ENCODE assay signal across 11 mouse cellular contexts in the genomic region with DNA sequence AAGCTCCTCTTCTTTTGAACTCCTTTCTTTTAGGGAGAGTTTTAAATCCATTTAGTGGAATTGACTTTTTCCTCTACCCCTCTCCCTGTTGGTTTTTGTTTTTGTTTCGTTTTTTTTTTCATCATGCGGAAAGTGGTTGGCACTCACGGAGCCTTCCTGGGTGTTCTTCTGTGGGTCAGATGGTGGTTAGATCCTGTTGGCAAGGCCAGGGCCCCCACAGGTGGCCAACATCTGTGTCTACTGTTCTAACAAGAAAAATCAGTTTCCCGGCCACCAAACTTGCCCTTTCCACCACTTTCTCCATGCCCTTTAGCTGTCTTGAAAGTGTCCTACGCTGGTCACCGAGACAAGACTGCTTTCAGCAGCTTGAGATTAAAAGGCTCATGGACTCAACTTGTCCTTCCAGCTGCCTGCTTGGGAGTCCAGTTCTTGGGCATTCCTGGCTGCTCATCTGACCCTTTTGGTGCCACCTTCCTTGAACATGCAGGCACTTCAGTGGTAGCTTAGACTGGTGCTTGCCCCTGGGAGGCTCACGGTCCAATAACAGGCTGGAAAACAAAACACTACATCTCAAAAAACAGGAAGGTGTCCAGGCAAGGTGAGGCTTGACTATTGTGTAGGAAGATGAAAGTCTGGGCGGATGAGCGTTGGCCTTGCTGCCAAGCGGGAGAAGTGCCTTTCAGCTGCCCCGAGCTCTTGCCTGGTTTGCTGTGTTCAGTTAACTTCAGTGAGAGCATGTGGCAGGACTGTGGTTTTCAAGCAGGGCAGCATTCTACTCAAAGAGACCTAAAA. TPM values are rescaled to one million over a fixed set of nuclear protein-coding genes. Genes with fewer than 3 reads are reported as not detected.
A peak's percentile ranks its signal among the peaks of the same experiment; 100 is the strongest.
DNase-seq lines count a peak whose midpoint lies in the region; ATAC-seq lines count a peak whose summit lies in the region.
"Had no signal": no experiment of that assay in that cellular context is flagged by ENCODE, and none has a peak within 500 bp of the region (broad histone marks: within the 10 kb centered on the region; RNA-seq: fewer than 3 reads in every experiment).

No protein-coding gene starts in this region.

- intact Hi-C loops in left cerebral cortex, postnatal 4 days (cut with DNase I), result no loop called here
- intact Hi-C loops in left cerebral cortex, postnatal 10 days (cut with DNase I), result no loop called here

- H3K27ac ChIP-seq in forebrain, embryonic 13.5 days, result peak overlapping the region; percentile 55
- H3K27ac ChIP-seq in forebrain, embryonic 11.5 days (ENCODE audit: low read depth, low read length), result no peak overlapping the region
- H3K27ac ChIP-seq in limb, embryonic 13.5 days, result peak overlapping the region; percentile 55; the same call in 1 of the 2 replicates
- H3K27ac ChIP-seq: neural tube, embryonic 12.5 days had no signal

- ATAC-seq in forebrain, embryonic 13.5 days, result no peak
- no peak for ATAC-seq in forebrain, embryonic 11.5 days (replicated peaks; ENCODE audit: low FRiP score)
- no peak for ATAC-seq in limb, embryonic 13.5 days (ENCODE audit: low FRiP score, low read depth)
- ATAC-seq in granulocyte monocyte progenitor cell, adult 5-6 weeks (replicated peaks; ENCODE audit: poor library complexity, severe bottlenecking), result no peak

- no peak overlapping the region for H3K4me3 ChIP-seq in forebrain, embryonic 13.5 days
- no peak overlapping the region for H3K4me3 ChIP-seq in forebrain, embryonic 11.5 days (ENCODE audit: low read depth, low read length)
- H3K4me3 ChIP-seq in limb, embryonic 13.5 days, result no peak overlapping the region
- H3K4me3 ChIP-seq: neural tube, embryonic 12.5 days had no signal

- H3K4me1 ChIP-seq in forebrain, embryonic 13.5 days, result peaks cover 11% of the 10 kb centered on the region; the same call in 1 of the 2 replicates
- no peaks in the 10 kb centered on the region for H3K4me1 ChIP-seq in forebrain, embryonic 11.5 days (replicated peaks; ENCODE audit: control insufficient read depth, insufficient read depth, low read length)
- H3K4me1 ChIP-seq in limb, embryonic 13.5 days, result peaks cover 21% of the 10 kb centered on the region

- no peak overlapping the region for H3K4me2 ChIP-seq in forebrain, embryonic 13.5 days
- no peak overlapping the region for H3K4me2 ChIP-seq in forebrain, embryonic 11.5 days (ENCODE audit: low read depth, low read length, severe bottlenecking)
- no peak overlapping the region for H3K4me2 ChIP-seq in limb, embryonic 13.5 days (replicated peaks)
- H3K4me2 ChIP-seq: neural tube, embryonic 12.5 days had no signal

- H3K9ac ChIP-seq in forebrain, embryonic 13.5 days, result no peak overlapping the region
- no peak overlapping the region for H3K9ac ChIP-seq in forebrain, embryonic 11.5 days (ENCODE audit: low read length)
- H3K9ac ChIP-seq in limb, embryonic 13.5 days, result no peak overlapping the region
- H3K9ac ChIP-seq: liver, postnatal 0 days; neural tube, embryonic 12.5 days had no signal

- DNase-seq in forebrain, embryonic 11.5 days (ENCODE audit: low spot score), result no peak
- DNase-seq in left cerebral cortex, postnatal 4 days, result peak; percentile 61
- no peak for DNase-seq in left cerebral cortex, postnatal 10 days (ENCODE audit: extremely low spot score in 1 of 2, low spot score in 2 of 2)
- DNase-seq in right cerebral cortex, postnatal 36 days (ENCODE audit: low spot score in 2 of 2), result no peak
- DNase-seq in right cerebral cortex, adult 2 months (ENCODE audit: low spot score in 2 of 2), result no peak
- DNase-seq: kidney, postnatal 36 days; liver, postnatal 0 days had no signal

- H3K36me3 ChIP-seq in forebrain, embryonic 13.5 days (ENCODE audit: poor library complexity, severe bottlenecking), result peaks cover 49% of the 10 kb centered on the region
- H3K36me3 ChIP-seq in forebrain, embryonic 11.5 days (ENCODE audit: control insufficient read depth, insufficient read depth, low read length), result peaks cover 9% of the 10 kb centered on the region
- peaks cover 45% of the 10 kb centered on the region for H3K36me3 ChIP-seq in limb, embryonic 13.5 days

- no peaks in the 10 kb centered on the region for H3K9me3 ChIP-seq in forebrain, embryonic 13.5 days (replicated peaks)
- H3K9me3 ChIP-seq in forebrain, embryonic 11.5 days (ENCODE audit: control insufficient read depth, low read length), result no peaks in the 10 kb centered on the region
- no peaks in the 10 kb centered on the region for H3K9me3 ChIP-seq in limb, embryonic 13.5 days
- H3K9me3 ChIP-seq: neural tube, embryonic 12.5 days had no signal

- 86% methylated on average over 11 of the region's 11 CpGs for WGBS in forebrain, embryonic 13.5 days
- 85% methylated on average over 11 of the region's 11 CpGs for WGBS in forebrain, embryonic 11.5 days
- 59% methylated on average over 11 of the region's 11 CpGs for WGBS in limb, embryonic 13.5 days

- H3K27me3 ChIP-seq in forebrain, embryonic 13.5 days, result no peaks in the 10 kb centered on the region
- no peaks in the 10 kb centered on the region for H3K27me3 ChIP-seq in forebrain, embryonic 11.5 days (ENCODE audit: control insufficient read depth, insufficient read depth, low read length)
- no peaks in the 10 kb centered on the region for H3K27me3 ChIP-seq in limb, embryonic 13.5 days
- H3K27me3 ChIP-seq: neural tube, embryonic 12.5 days had no signal

RNA-seq across cellular contexts. Expression of a gene that starts 8.4 kb away (rescaled TPM):
- polyA plus RNA-seq in forebrain, embryonic 13.5 days (2015; fragmentation: Nextera tagmentation; extraction: Ambion mirVana), result 135 and 140 TPM in 2 replicates
- 116 and 118 TPM in 2 replicates for polyA plus RNA-seq in forebrain, embryonic 11.5 days (2014; fragmentation: Nextera tagmentation; extraction: Ambion mirVana)
- total RNA-seq in left cerebral cortex, postnatal 4 days (2021), result 10 to 100 TPM; 85.9 to 87.2 TPM
- 10 to 100 TPM; 78.8 to 79.4 TPM for total RNA-seq in left cerebral cortex, postnatal 10 days (2021)
- 121 and 127 TPM in 2 replicates for polyA plus RNA-seq in limb, embryonic 13.5 days (2015; fragmentation: Nextera tagmentation; extraction: Ambion mirVana)
- total RNA-seq in granulocyte monocyte progenitor cell, adult 5-6 weeks (2014; fragmentation: Nextera tagmentation), result 66.6 and 71.2 TPM in 2 replicates
- 82.3 and 85.1 TPM in 2 replicates for total RNA-seq in granulocyte monocyte progenitor cell, adult 5-6 weeks (2017)

RNA-seq across cellular contexts. Expression of a gene that starts 21.0 kb away (rescaled TPM):
- 175 and 178 TPM in 2 replicates for polyA plus RNA-seq in forebrain, embryonic 13.5 days (2015; fragmentation: Nextera tagmentation; extraction: Ambion mirVana)
- polyA plus RNA-seq in forebrain, embryonic 11.5 days (2014; fragmentation: Nextera tagmentation; extraction: Ambion mirVana), result 144 and 146 TPM in 2 replicates
- 100 to 1,000 TPM; 103 to 126 TPM for total RNA-seq in left cerebral cortex, postnatal 4 days (2021)
- 100 to 1,000 TPM; 140 to 143 TPM for total RNA-seq in left cerebral cortex, postnatal 10 days (2021)
- polyA plus RNA-seq in limb, embryonic 13.5 days (2015; fragmentation: Nextera tagmentation; extraction: Ambion mirVana), result 156 and 168 TPM in 2 replicates
- 80.9 and 94.8 TPM in 2 replicates for total RNA-seq in granulocyte monocyte progenitor cell, adult 5-6 weeks (2014; fragmentation: Nextera tagmentation)
- total RNA-seq in granulocyte monocyte progenitor cell, adult 5-6 weeks (2017), result 65.8 and 70.6 TPM in 2 replicates

RNA-seq across cellular contexts. Expression of a gene that starts 56.1 kb away (rescaled TPM):
- 3.0 and 3.8 TPM in 2 replicates for polyA plus RNA-seq in forebrain, embryonic 13.5 days (2015; fragmentation: Nextera tagmentation; extraction: Ambion mirVana)
- 8.9 and 10.1 TPM in 2 replicates for polyA plus RNA-seq in forebrain, embryonic 11.5 days (2014; fragmentation: Nextera tagmentation; extraction: Ambion mirVana)
- total RNA-seq in left cerebral cortex, postnatal 4 days (2021), result 1 to 10 TPM; 4.5 to 4.8 TPM
- 1 to 10 TPM; 2.9 TPM for total RNA-seq in left cerebral cortex, postnatal 10 days (2021)
- 15.8 and 16.2 TPM in 2 replicates for polyA plus RNA-seq in limb, embryonic 13.5 days (2015; fragmentation: Nextera tagmentation; extraction: Ambion mirVana)
- total RNA-seq in granulocyte monocyte progenitor cell, adult 5-6 weeks (2014; fragmentation: Nextera tagmentation), result 127 and 147 TPM in 2 replicates
- total RNA-seq in granulocyte monocyte progenitor cell, adult 5-6 weeks (2017), result 90.2 and 90.8 TPM in 2 replicates

Comparison
In these comparisons a context has a peak if more than half of its experiments do, and no peak if none do; other contexts are left out.
1. RNA of a gene that starts 56.1 kb away (total RNA-seq): 90.2 to 147 TPM in granulocyte monocyte progenitor cell, adult 5-6 weeks; 4.5 to 4.8 TPM in left cerebral cortex, postnatal 4 days and 2.9 TPM in left cerebral cortex, postnatal 10 days; every median in the first group is over 10 times any median in the second.